8 mouse cellular contexts compared by ENCODE assay signal in genomic region chr7:110614133-110615063, GRCm38 (mm10). TPM values are rescaled to one million over a fixed set of nuclear protein-coding genes. Genes with fewer than 3 reads are reported as not detected.
DNase-seq lines count a peak whose midpoint lies in the region; ATAC-seq and TF ChIP-seq lines count a peak whose summit lies in the region.

Gene Sbf2, minus strand, starts transcription at chr7:110614922.

- H3K4me1 ChIP-seq in brown adipose tissue, adult 24 weeks (ENCODE audit: control insufficient read depth, insufficient read depth, insufficient read length, low read length): peaks cover 5% of the 10 kb centered on the region
- H3K4me1 ChIP-seq in forebrain, embryonic 16.5 days (replicated peaks; ENCODE audit: control insufficient read depth, insufficient read depth, low read length): peaks cover 17% of the 10 kb centered on the region
- peaks cover 12% of the 10 kb centered on the region for H3K4me1 ChIP-seq in lung, adult 2 months (ENCODE audit: control insufficient read depth, insufficient read depth, low read length)

- H3K27me3 ChIP-seq in forebrain, embryonic 16.5 days (replicated peaks; ENCODE audit: control insufficient read depth, insufficient read depth, low read length): 0 out of 2 replicates have a peak, but pooled peaks cover 6% of the 10 kb centered on the region

- peak; percentile 57 for ATAC-seq in CD4-positive, CD25-positive, alpha-beta regulatory T cell, adult 4 months
- ATAC-seq in forebrain, embryonic 16.5 days: peak; percentile 90

- WGBS in forebrain, embryonic 16.5 days: 0% methylated on average over 81 of the region's 127 CpGs
- whole genome bisulfite sequencing in lung, adult 2 months: 1% methylated on average over 123 of the region's 127 CpGs

- peak; percentile 85 to 86 for DNase-seq in heart, postnatal 14 days
- DNase-seq in layer of hippocampus, adult 18-20 months (ENCODE audit: low spot score in 2 of 2): peak; percentile 56 to 76
- DNase-seq in lung, adult 2 months: peak; percentile 83
- peak; percentile 74 for DNase-seq in ovary, postnatal 10 days (ENCODE audit: low spot score)
- DNase-seq in thymus, postnatal 14 days: peak; percentile 68

- peak within 1 kb of the TSS; percentile 87 for H3K4me2 ChIP-seq in forebrain, embryonic 16.5 days (ENCODE audit: low read length)

- peak within 1 kb of the TSS; percentile 95 for H3K9ac ChIP-seq in forebrain, embryonic 16.5 days (replicated peaks; ENCODE audit: low read depth, low read length)

- H3K27ac ChIP-seq in brown adipose tissue, adult 24 weeks (replicated peaks; ENCODE audit: low read depth, low read length): peak within 1 kb of the TSS; percentile 89
- H3K27ac ChIP-seq in forebrain, embryonic 16.5 days (ENCODE audit: low read length): peak within 1 kb of the TSS; percentile 98

- no peaks in the 10 kb centered on the region for H3K9me3 ChIP-seq in forebrain, embryonic 16.5 days (ENCODE audit: control insufficient read depth, low read length)

- H3K36me3 ChIP-seq in forebrain, embryonic 16.5 days (ENCODE audit: control insufficient read depth, insufficient read depth): no peaks in the 10 kb centered on the region

- TF ChIP-seq POLR2A in lung, adult 2 months (IDR thresholded peaks at IDR 0.05; ENCODE audit: borderline replicate concordance, extremely low read depth, low read depth, low read length): peak; percentile 76; the same call in 1 of the 2 replicates

- no peak for TF ChIP-seq CTCF in lung, adult 2 months (IDR thresholded peaks at IDR 0.05; ENCODE audit: insufficient read depth, low read length)

- intact Hi-C loops in heart, postnatal 14 days (cut with DNase I): loop anchor here (2.0 kb wide), 1 partner anchor 14 kb away; no protein-coding TSS in a partner anchor

- peak within 1 kb of the TSS; percentile 91 for H3K4me3 ChIP-seq in brown adipose tissue, adult 24 weeks (ENCODE audit: insufficient read depth, low read depth, low read length)
- H3K4me3 ChIP-seq in forebrain, embryonic 16.5 days (replicated peaks; ENCODE audit: low read length): peak within 1 kb of the TSS; percentile 88
- peak within 1 kb of the TSS; percentile 88 for H3K4me3 ChIP-seq in lung, adult 2 months (replicated peaks; ENCODE audit: extremely low read depth, low read depth, low read length)

RNA-seq across cellular contexts. Expression of gene Sbf2, which starts in this region (rescaled TPM):
- 1 to 10 TPM; 1.2 to 3.1 TPM for polyA plus RNA-seq in CD4-positive, CD25-positive, alpha-beta regulatory T cell, adult 4 months (2017; shearing (Covaris generic))
- polyA plus RNA-seq in brown adipose tissue, adult 24 weeks (2012; ENCODE audit: insufficient read depth, insufficient read length, missing spikeins): 10.1 and 16.6 TPM in 2 replicates
- 75.4 and 75.7 TPM in 2 replicates for polyA plus RNA-seq in forebrain, embryonic 16.5 days (2015; fragmentation: Nextera tagmentation; extraction: Ambion mirVana)
- total RNA-seq in heart, postnatal 14 days (2021): 10 to 100 TPM; 47.4 to 54.3 TPM
- 10 to 100 TPM; 67.6 to 69.0 TPM for total RNA-seq in layer of hippocampus, adult 18-20 months (2021)
- 15.1 and 18.0 TPM in 2 replicates for polyA plus RNA-seq in lung, adult 2 months (2012; rRNA removed)

Comparison
In these comparisons a context has a peak if more than half of its experiments do, and no peak if none do; other contexts are left out.
1. Peak in every context shown above with its lines: DNase-seq, ATAC-seq, H3K4me3 ChIP-seq and H3K27ac ChIP-seq.